Mouse (Mus musculus): ENCODE measurements around the gene Tex45. TPM values are rescaled to one million over a fixed set of nuclear protein-coding genes. Genes with fewer than 3 reads are reported as not detected.

The Tex45 gene
- total RNA-seq, 2 experiments from 2014 or later = 0.23 TPM; not detected in 1

- peak overlapping the region; percentile 89 for H3K4me3 ChIP-seq
- no peak for TF ChIP-seq CTCF (IDR thresholded peaks at IDR 0.05)
- intact Hi-C loops (cut with DNase I) = loop anchor here (1.0 to 2.0 kb wide), 2 partner anchors 16 to 157 kb away; partner anchors contain the start of genes Fcor and Mcoln1
- peak; percentile 54 to 55 for DNase-seq (ENCODE audit: extremely low spot score in 1 of 2, low spot score in 2 of 2)
- peak overlapping the region; percentile 81 for H3K27ac ChIP-seq
Observed at GRCm38 (mm10) chr8:3515771-3516417, 45.2 kb downstream of the Tex45 start.

DNA sequence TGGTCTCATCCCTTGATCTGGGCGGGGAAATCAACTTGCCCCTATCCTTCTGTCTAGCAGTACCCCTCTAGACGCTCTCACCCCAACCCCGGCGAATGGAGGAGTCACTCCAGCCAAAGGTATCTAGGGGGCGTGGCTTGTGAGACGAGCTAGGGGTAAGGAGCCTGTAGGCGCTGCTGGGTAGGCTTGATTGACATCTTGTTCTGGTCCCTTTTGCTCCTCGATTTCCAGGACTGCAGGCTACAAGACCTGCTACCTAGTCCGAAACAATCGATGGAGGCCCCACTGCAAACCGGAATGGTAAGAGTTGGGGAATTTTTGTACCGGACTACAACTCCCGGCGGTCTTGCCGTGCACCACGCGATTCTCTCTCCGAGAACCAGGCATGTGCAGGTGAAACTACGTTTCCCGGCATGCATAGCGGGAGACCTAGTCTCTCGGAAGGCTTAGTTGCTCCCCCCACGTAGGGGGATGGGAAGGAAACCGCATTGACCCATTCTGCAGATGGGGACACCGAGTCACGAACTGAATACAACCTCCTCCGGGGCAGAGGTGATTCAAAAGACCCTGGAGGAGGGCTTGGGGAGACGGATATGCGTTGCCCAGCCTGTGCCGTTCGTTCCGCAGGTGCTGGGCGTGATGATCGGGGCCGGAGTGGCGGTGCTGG is 45.9 kb downstream of the Tex45 start:
- TF ChIP-seq CTCF (IDR thresholded peaks at IDR 0.05) = no peak; the same call in 1 of the 2 replicates
- peak; percentile 94 for DNase-seq (ENCODE audit: extremely low spot score in 1 of 2, low spot score in 2 of 2)
- intact Hi-C loops (cut with DNase I) = loop anchor here (2.0 kb wide), 1 partner anchor 156 kb away; the partner anchor contains the start of gene Fcor
- peak overlapping the region; percentile 89 for H3K4me3 ChIP-seq
- H3K27ac ChIP-seq = peak overlapping the region; percentile 81

- H3K27ac ChIP-seq = peak overlapping the region; percentile 81
- TF ChIP-seq CTCF (IDR thresholded peaks at IDR 0.05) = no peak
- H3K4me3 ChIP-seq = peak overlapping the region; percentile 89
- DNase-seq (ENCODE audit: extremely low spot score in 1 of 2, low spot score in 2 of 2) = no peak
- intact Hi-C loops (cut with DNase I) = loop anchor here (2.0 kb wide), 1 partner anchor 156 kb away; the partner anchor contains the start of gene Fcor
Observed at GRCm38 (mm10) chr8:3517117-3517495, 46.4 kb downstream of the Tex45 start.

DNA sequence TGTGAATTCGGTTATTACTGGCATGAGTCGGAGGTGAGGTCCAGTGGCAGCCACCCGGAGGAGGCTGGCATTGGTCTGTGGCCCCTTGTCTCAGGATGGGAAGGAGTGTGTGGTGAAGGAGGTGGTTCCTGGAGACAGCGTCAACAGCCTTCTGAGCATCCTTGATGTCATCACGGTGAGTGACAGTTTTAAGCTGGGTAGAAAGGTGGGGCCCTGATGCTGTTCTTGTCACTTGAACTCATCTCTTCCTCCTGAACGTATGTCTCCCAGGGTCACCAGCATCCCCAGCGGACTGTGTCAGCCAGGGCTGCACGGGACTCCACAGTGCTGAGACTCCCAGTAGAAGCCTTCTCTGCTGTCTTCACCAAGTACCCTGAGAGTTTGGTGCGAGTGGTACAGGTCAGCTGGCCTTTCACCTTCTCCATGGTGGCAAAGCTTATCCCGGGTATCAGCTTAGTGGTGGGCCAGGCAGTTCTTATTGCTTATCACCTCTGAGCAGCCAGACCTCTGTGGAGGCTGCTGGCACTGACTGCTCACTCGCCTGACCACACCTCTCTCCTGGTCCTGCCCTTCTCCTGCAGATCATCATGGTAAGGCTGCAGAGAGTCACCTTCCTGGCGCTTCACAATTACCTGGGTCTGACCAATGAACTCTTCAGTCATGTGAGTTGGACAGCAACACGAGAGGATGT is 51.5 kb downstream of the Tex45 start:
- no peak for DNase-seq (ENCODE audit: extremely low spot score in 1 of 2, low spot score in 2 of 2)
- no peak overlapping the region for H3K27ac ChIP-seq
- no peak overlapping the region for H3K4me3 ChIP-seq
- intact Hi-C loops (cut with DNase I) = no loop called here
- no peak for TF ChIP-seq CTCF (IDR thresholded peaks at IDR 0.05)

DNA sequence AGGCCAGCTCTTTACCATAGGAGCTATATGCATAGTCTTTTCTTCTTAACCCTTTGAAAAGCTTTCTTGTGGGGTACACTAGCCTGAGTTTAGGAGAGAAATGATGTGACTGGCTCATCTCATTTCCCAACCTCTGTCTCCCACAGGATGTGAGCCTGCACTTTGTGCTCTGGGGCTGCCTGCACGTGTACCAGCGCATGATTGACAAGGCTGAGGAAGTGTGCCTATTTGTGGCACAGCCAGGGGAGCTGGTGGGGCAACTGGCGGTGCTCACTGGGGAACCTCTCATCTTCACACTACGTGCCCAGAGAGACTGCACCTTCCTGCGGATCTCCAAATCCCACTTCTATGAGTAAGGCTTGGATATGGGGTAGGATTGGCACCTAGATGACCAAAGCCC is 60.2 kb downstream of the Tex45 start:
- no peak overlapping the region for H3K27ac ChIP-seq
- no peak for DNase-seq (ENCODE audit: extremely low spot score in 1 of 2, low spot score in 2 of 2)
- TF ChIP-seq CTCF (IDR thresholded peaks at IDR 0.05) = no peak
- intact Hi-C loops (cut with DNase I) = no loop called here
- H3K4me3 ChIP-seq = no peak overlapping the region

DNA sequence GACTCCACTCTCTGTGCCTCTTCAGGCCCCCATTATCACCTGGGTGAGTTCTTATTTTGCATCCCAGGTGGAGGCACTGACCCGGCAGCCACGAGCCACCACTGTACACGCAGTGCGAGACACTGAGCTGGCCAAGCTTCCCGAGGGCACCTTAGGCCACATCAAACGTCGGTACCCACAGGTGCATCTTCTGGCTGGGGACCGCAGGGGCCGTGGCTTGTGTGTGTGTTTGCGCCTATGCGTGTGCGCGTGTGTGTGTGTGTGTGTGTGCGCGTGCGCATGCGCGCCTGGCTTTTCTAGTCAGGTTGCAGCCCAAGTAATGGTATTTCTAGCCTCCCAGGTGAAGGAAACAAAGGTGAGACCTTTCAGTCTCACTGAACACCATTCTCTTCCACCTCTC is 61.3 kb downstream of the Tex45 start:
- TF ChIP-seq CTCF (IDR thresholded peaks at IDR 0.05) = no peak
- Histone ChIP-seq H3K27ac (no peak overlapping the region), H3K4me3 (no peak overlapping the region)
- intact Hi-C loops (cut with DNase I) = no loop called here
- DNase-seq (ENCODE audit: extremely low spot score in 1 of 2, low spot score in 2 of 2) = no peak

DNA sequence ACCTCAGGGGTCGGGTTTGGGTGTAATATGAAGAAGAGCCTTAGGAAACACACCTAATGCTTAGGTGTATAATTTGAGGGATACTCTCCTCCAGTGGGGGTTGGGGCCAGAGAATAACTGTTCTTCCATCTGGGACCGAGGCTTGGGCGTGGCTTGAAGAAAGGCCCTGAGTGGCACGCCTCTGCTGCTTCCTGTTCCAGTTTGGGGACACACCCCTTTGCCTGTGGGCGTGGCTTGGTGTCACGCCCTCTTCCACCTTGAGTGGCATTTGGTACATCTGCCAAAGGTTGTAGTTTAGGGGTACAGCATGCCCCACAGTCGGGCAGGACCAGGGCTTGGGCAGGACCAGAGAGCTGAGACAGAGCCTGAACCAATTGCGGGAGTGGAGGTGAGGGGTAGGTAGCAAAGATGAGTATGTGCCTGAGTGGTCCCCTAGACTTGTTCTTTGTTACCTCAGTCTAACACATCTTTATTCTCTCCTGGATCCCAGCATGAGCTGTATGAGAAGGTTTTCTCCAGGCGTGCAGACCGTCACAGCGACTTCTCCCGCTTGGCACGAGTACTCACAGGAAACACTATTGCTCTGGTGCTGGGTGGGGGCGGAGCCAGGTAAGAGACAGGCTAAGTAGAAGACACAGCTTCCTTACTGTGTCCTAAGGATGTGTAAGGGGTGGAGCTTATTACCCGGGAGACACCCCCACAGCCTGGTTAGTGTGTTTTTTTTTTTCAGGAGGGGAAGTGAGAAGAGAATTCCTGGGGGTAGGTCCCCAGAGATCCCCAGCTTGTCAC is 65.6 kb downstream of the Tex45 start:
- intact Hi-C loops (cut with DNase I) = no loop called here
- H3K4me3 ChIP-seq = no peak overlapping the region
- TF ChIP-seq CTCF (IDR thresholded peaks at IDR 0.05) = no peak
- H3K27ac ChIP-seq = no peak overlapping the region
- DNase-seq (ENCODE audit: extremely low spot score in 1 of 2, low spot score in 2 of 2) = no peak

Other genes with a start within 250 kb of the Tex45 start
- 10 to 100 TPM; 50.8 to 52.0 TPM for gene Insr, start 191.2 kb upstream of the Tex45 start, total RNA-seq (2021)
- gene A430078G23Rik, start 117.4 kb upstream of the Tex45 start, total RNA-seq (2021) = under 1 TPM in 1 of 2 experiments, not detected in 1; 0.23 TPM
- gene Arhgef18, start 77.9 kb upstream of the Tex45 start, total RNA-seq (2021) = 10 to 100 TPM; 47.8 to 49.3 TPM
- under 1 TPM; 0.84 to 0.88 TPM for gene Pex11g, start 3.2 kb upstream of the Tex45 start, total RNA-seq (2021)
- 10 to 100 TPM; 32.4 to 34.8 TPM for gene Zfp358, start 22.3 kb downstream of the Tex45 start, total RNA-seq (2021)
- gene Mcoln1, start 29.6 kb downstream of the Tex45 start, total RNA-seq (2021) = 10 to 100 TPM; 90.6 to 96.1 TPM
- gene Pnpla6, start 44.5 kb downstream of the Tex45 start, total RNA-seq (2021) = 10 to 100 TPM; 76.5 to 86.0 TPM
- not detected for gene C330021F23Rik, start 97.1 kb downstream of the Tex45 start, total RNA-seq (2021)
- gene Camsap3, start 116.4 kb downstream of the Tex45 start, total RNA-seq (2021) = 10 to 100 TPM; 33.6 to 35.4 TPM
- gene Xab2, start 150.5 kb downstream of the Tex45 start, total RNA-seq (2021) = 10 to 100 TPM; 37.3 to 38.4 TPM
- gene Pet100, start 150.7 kb downstream of the Tex45 start, total RNA-seq (2021) = 10 to 100 TPM; 72.8 to 84.1 TPM
- gene Pcp2, start 154.7 kb downstream of the Tex45 start, total RNA-seq (2021) = not detected
- gene Stxbp2, start 160.1 kb downstream of the Tex45 start, total RNA-seq (2021) = 10 to 100 TPM; 50.7 to 65.6 TPM
- 1 to 10 TPM in 1 of 2 experiments, under 1 TPM in 1; 0.79 to 1.2 TPM for gene Retn, start 184.9 kb downstream of the Tex45 start, total RNA-seq (2021)
- under 1 TPM; 0.23 to 0.37 TPM for gene Mcemp1, start 194.9 kb downstream of the Tex45 start, total RNA-seq (2021)
- gene Fcor, start 201.5 kb downstream of the Tex45 start, total RNA-seq (2021) = 10 to 100 TPM; 10.8 to 14.2 TPM
- 10 to 100 TPM; 26.4 to 27.2 TPM for gene Trappc5, start 205.4 kb downstream of the Tex45 start, total RNA-seq (2021)
- not detected for gene Fcer2a, start 223.3 kb downstream of the Tex45 start, total RNA-seq (2021)
- not detected for gene Clec4g, start 249.8 kb downstream of the Tex45 start, total RNA-seq (2021)